ENCODE assay signal across 9 mouse cellular contexts in the genomic region with DNA sequence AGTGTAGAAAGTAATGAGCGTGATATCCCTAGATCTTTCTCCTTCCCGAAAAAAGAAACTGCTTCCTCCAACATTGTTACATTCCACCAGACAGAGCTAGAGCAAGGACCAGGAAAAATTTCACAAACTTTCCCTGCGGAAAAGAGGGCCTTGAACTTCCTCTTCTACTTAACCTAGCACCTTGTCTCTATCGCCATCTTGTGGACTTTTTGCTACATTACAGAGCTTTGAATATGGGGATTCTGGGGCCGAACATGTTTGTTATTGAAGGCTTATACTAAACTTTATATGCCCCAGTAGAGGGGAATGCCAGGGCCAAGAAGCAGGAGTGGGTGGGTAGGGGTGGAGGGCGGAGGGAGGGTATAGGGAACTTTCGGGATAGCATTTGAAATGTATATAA. TPM values are rescaled to one million over a fixed set of nuclear protein-coding genes. Genes with fewer than 3 reads are reported as not detected.
DNase-seq lines count a peak whose midpoint lies in the region.
"Had no signal": no experiment of that assay in that cellular context is flagged by ENCODE, and none has a peak within 500 bp of the region (broad histone marks: within the 10 kb centered on the region; RNA-seq: fewer than 3 reads in every experiment).

No protein-coding gene starts in this region.

- peak; percentile 24 for DNase-seq in cerebellum, adult 8-10 months
- DNase-seq in cerebellum, adult 11 months: no peak
- DNase-seq in left cerebral cortex, postnatal 25 days (ENCODE audit: low spot score in 2 of 2): peak; percentile 21 to 31
- no peak for DNase-seq in left cerebral cortex, adult 8-10 months (ENCODE audit: low spot score in 2 of 2)
- peak; percentile 78 for DNase-seq in ZHBTc4 (ENCODE audit: low read depth, low spot score)
- DNase-seq in kidney, postnatal 10 days: peak; percentile 6
- peak; percentile 5 for DNase-seq in thymus, postnatal 25 days
- no peak for DNase-seq in gastrocnemius, postnatal 14 days

- intact Hi-C loops in left cerebral cortex, postnatal 25 days (cut with DNase I): loop anchor here (5.0 kb wide), 2 partner anchors 61 to 486 kb away; no protein-coding TSS in a partner anchor
- intact Hi-C loops in gastrocnemius, postnatal 14 days (cut with DNase I; ENCODE audit: low total_unique reads): no loop called here

RNA-seq across cellular contexts. Expression of a gene that starts 21.9 kb away (rescaled TPM):
- total RNA-seq in left cerebral cortex, postnatal 25 days (2021): not detected
- total RNA-seq in left cerebral cortex, adult 8-10 months (2022): not detected
- not detected for total RNA-seq in gastrocnemius, postnatal 14 days (2021)
- total RNA-seq: heart, postnatal 14 days had no signal

RNA-seq across cellular contexts. Expression of a gene that starts 29.5 kb away (rescaled TPM):
- total RNA-seq in left cerebral cortex, postnatal 25 days (2021): not detected
- not detected for total RNA-seq in left cerebral cortex, adult 8-10 months (2022)
- not detected for total RNA-seq in gastrocnemius, postnatal 14 days (2021)
- total RNA-seq: heart, postnatal 14 days had no signal

Comparison
In these comparisons a context has a peak if more than half of its experiments do, and no peak if none do; other contexts are left out.
1. DNase-seq: peak in cerebellum, adult 8-10 months (single experiment), left cerebral cortex, postnatal 25 days (2 of 2), ZHBTc4 (single experiment), kidney, postnatal 10 days (single experiment) and thymus, postnatal 25 days (single experiment); none in cerebellum, adult 11 months (single experiment), left cerebral cortex, adult 8-10 months (0 of 2) and gastrocnemius, postnatal 14 days (single experiment).